Mouse (Mus musculus): Measurements from ENCODE around the gene Tnfaip1.
"Not testable (repeated sequence)": the region's sequence is repeated elsewhere in the genome, so short reads cannot be mapped to it uniquely, and the experiment has no call there.

The Tnfaip1 gene

DNA sequence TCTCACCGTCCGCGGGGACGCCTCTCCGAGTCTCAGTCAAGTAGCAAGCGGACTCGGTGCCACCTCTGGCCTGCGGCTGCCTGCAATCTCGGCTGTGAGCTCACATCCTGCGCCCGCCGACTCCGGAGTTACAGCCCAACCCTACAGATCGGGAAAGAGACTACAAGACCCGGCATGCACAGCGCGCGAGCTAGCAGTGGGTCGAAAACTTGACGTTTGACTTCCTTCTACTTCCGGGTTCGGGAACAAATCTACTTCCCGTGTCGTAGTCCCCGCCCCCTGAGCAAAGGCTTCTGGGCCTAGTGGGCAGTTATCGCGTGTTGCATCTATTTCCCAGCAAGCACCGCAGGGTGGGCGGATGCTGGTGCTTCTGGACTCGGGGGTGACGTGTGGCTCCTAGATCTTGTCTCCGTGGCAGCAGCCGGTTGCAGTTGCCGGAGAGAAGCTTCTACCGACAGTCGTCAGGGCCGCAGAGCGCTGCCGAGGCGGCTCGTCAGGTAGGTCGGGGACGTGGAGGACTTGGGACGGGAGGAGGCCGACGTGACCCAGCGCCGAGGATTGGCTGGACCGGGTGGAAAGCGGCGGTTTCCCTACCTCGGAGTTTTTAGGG, at the start of gene Tnfaip1, which contains the start of gene Ift20:
TSS of gene Tnfaip1 (minus strand) at position 253 of the 610 bp plus-strand sequence.
TSS of gene Ift20 (plus strand) at position 282 of the 610 bp plus-strand sequence.
- DNase-seq (ENCODE audit: low spot score): peak; percentile 98

DNA sequence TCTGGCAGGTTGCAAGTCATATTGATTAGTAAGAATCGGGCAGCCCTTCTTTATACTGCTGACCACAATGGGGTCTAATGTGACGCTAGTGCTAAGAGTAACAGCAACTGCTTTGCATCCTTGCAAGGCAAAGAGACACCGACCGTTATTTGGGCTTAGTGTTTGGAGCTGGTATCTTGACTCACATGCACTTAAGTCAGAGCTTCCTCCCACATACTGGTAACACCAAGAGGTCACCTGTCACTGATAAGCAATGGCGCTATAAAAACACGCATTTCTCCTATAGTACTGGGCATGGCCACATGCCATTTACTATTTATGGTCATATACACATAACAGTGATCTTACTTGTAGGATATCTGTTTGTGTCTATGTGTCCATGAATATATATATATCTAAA, 46.7 kb upstream of the Tnfaip1 start:
- DNase-seq (ENCODE audit: low spot score): no peak

DNA sequence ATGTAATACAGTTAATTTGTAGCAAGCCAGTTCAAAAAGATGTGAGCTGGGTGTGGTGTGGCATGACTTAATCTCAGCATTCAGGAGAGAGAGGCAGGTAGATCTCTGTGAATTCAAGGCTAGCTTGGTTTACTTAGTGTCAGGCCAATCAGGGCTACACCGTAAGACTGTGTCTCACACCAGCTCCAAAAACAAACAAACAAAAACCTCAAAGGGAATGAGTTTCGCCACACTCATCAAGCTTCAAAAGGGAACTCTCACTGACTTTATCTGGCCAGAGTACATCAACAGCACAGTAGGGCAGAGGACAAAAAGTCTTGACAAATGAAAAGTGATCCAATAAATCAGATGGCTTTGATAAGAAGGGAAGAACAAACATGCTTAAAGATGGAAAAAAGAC, 38.8 kb upstream of the Tnfaip1 start:
- DNase-seq (ENCODE audit: low spot score): no peak

DNA sequence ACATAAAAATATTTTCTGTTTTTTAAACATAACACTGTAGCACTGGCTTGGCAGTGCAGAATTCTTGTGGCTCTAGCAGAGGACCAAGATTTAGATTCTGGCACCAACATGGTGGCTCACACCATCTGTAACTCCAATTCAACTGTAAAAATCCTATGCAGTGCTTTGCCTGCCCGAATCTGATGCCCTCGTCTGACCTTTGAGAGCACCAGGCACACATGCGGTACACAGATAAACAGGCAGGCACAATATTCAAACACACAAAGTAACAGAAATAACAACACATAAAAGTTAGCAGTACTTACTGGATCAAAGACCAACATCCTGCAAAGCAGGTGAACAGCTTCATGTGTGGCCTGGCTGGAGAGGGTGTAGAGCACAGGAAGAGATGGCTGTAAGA, 38.4 kb upstream of the Tnfaip1 start:
- DNase-seq (ENCODE audit: low spot score): no peak

DNA sequence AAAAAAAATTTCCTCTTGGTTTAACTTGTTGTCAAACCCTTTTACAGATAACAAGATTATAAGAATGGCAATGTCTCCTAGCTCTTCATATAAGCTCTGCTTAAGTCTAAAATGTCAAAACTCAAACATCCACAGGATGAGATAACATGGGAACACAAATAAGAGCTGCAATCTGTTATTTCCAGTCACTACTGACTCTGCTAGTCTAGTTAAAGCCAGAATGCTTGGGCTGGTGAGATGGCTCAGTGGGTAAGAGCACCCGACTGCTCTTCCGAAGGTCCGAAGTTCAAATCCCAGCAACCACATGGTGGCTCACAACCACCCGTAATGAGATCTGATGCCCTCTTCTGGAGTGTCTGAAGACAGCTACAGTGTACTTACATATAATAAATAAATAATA, 37.9 kb upstream of the Tnfaip1 start:
- DNase-seq (ENCODE audit: low spot score): not testable (repeated sequence)

DNA sequence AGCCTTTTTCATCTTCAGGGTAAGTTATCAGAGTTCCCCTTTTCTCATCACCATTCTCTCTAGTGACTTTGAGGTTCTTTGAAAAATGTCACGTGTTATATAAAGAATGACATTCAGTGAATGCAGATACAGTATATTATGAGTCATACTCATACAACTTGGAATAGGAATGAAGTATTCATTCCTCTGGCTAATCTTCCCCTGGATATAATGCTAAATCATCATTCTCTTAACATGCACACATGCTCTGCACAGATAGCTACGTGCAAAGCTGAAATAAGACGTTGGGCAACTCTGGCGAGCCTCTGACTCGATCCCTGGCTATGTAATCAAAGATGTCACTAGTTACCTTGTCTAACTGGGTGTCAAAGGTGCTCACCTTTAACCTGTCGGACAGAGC, 35.7 kb upstream of the Tnfaip1 start:
- no peak for DNase-seq (ENCODE audit: low spot score)

DNA sequence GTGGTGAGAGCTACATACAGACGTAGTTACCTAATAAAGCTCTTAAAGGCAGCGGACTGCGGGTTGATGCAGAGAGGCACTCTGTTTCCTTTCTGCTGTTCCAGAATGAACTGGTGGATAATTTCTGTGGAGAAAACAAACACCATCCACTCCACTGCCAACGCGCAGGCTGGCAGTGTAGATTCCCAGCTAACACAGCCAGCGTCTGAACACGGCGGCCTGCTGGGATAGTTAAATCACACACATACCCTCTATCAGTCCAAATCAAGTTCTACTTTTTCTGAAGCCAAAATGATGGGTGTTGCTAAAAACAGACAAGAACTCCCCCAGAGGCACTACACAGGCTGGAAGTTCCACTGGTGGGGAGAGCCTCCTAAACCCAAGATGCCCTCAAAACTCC, 35.3 kb upstream of the Tnfaip1 start:
- no peak for DNase-seq (ENCODE audit: low spot score)

DNA sequence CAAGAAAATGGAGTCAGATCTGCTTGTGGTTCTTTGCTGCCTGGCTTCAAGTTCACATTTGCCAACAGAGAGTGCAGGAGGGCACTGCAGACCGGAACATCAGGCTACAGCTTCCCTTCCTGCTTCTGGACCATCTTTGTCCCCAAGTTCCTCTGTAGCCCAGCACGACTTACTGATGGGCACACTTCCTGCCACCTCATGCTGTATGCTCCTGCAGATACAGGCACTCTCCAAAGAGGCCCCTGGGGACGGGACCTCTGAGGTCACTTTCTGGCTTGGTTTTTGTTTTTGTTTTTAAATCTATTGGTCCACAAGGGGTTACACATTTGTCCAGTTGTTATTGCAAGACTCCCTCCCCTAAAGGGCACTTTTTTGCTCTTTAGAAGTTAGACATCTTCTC, 33.7 kb upstream of the Tnfaip1 start:
- no peak for DNase-seq (ENCODE audit: low spot score)

DNA sequence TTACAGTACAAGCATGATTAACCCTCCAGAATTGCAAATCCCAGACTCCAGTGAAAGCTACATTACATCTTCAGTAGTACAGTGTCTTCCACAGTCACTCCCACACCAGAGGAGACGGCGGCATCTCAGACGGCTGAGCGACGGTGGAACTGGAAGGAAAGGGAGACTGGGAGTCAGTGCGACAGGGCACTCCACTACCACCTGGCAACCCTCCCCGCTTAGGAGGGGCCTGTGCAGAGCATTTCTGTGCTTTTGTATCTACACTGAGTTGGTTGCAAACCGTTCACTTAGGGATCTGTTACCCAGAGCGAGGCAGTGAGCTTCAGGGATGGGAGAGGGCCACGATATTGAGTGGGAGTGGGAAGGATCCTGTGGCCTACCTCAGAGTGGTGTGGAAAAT, 32.7 kb upstream of the Tnfaip1 start:
- DNase-seq (ENCODE audit: low spot score): no peak

DNA sequence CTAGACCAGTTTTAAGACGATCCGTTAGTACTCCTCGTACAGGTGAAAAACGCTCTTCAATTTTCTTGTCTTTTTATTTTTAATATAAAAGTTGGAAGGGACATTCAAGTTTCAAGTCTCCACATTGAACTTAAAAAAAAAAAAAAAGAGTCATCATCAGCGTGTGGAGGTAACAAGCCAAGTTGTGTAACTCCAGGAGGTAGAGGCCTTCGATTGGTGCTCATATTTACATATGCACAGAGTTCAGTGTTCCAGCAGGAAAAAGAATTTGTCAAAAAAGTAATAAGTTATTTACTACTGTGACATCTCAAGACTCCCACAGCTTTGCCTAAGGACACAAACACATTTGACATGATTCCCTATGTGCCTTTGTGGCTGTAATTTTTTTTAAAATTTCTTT, 31.5 kb upstream of the Tnfaip1 start:
- no peak for DNase-seq (ENCODE audit: low spot score)

DNA sequence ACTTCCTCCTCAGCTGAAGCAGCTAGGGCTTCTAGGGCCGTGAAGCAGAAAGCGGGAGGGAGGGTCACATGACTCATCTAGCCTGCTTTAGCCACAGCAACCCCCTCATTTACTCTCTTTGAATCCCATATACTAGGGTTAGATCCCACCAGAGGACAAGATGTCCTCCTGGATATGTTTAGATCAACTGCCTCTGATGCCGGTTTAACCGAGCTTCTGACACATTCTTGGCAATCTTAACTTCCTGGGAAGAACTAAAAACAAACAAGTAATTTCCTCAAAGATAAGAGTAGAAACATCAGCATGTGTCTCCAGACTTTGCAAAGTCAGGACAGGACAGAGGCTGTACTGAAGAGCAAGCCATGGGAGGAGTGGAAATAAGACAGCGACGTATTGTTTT, 30.6 kb upstream of the Tnfaip1 start:
- no peak for DNase-seq (ENCODE audit: low spot score)

DNA sequence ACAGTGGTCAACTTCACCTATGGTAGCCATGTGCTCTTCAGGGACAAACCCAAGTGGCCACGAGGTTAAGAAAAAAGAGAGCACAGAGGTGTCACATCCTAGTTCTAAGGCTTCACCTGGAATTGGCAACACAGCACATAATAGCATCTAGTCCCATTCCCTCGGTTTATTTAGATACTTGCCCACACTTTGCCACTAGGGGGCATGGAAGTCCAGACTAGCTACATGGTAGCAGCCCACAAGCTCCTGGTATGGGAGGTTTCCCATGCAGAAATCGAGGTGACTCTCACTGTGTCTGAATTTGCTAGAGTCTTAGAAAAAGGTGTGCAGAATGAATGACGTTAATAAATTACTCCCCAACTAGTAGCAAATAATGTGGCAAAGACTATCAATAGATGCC, 24.3 kb upstream of the Tnfaip1 start:
- DNase-seq (ENCODE audit: low spot score): peak; percentile 76

DNA sequence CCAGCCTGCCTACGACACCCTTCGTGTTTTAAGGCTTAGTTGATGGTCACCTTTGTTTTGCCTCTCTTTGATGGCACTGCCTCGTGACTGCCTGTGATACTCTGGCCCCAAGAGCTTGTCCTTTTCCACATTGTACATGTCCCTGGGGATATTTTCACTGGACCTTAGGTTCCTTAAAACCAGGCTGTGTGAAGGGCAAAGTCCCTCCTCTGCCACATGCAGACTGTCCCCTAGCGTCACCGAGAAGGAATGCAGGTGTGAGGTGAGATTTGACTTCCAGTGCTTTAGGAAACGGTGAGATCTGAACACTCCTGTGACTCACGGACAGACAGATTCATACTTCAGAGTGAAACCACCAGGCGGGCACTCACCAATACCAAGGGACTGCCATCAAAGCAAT, 21.1 kb upstream of the Tnfaip1 start:
- DNase-seq (ENCODE audit: low spot score): no peak

DNA sequence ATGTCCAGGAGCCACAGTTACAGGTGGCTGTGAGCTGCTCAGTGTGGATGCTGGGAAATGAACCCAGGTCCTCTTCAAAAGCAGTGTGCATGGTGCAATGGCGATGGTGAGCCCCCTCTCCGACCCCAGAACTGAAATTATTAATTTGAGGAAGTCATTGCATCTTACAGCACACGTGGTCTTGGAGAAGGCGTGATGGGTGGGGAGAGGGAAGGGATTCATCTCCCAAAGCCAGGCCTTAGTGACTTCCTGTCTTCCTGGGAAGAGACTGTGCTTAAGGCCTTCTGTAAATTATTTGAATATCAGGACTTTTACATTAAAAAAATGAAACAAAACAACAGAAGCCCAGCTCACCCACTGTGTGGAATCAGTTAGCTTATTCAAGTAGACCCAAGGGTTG, 19.9 kb upstream of the Tnfaip1 start:
- no peak for DNase-seq (ENCODE audit: low spot score)

DNA sequence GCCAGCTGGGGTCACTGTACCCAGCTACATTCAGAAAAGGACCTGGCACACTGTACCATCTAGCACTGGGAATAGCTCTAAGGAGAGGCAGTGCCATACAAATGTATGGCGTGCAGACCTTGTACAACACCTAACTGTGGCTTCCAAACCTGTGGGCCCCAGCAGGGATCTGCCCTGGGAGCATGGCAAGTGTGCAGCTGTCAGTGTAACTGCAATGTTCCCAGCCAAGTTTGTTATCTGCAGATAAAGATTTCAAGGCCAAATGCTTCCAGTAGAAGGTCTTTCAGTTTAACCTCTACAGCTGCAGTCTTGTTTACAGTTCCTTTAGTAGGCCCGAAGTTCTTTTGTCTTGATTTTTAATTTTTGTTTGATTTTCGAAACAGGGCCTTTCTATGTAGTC, 19.5 kb upstream of the Tnfaip1 start:
- DNase-seq (ENCODE audit: low spot score): no peak

DNA sequence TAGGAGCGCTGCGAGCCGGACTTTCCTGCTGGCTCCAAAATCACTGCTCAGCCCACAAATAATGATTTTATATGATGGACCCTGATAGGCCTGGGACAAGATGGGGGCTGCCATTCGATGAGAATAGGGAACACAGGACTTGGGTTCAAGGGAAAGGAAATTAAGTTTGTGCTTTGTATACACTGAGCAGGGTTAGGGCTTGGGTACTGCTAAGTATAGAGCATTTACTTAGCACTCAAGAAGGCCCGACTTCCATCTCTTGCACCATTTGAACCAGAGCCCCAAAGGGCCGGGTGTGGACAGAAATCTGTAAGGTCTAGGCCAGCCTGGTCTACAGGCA, 14.9 kb upstream of the Tnfaip1 start:
- DNase-seq (ENCODE audit: low spot score): no peak

DNA sequence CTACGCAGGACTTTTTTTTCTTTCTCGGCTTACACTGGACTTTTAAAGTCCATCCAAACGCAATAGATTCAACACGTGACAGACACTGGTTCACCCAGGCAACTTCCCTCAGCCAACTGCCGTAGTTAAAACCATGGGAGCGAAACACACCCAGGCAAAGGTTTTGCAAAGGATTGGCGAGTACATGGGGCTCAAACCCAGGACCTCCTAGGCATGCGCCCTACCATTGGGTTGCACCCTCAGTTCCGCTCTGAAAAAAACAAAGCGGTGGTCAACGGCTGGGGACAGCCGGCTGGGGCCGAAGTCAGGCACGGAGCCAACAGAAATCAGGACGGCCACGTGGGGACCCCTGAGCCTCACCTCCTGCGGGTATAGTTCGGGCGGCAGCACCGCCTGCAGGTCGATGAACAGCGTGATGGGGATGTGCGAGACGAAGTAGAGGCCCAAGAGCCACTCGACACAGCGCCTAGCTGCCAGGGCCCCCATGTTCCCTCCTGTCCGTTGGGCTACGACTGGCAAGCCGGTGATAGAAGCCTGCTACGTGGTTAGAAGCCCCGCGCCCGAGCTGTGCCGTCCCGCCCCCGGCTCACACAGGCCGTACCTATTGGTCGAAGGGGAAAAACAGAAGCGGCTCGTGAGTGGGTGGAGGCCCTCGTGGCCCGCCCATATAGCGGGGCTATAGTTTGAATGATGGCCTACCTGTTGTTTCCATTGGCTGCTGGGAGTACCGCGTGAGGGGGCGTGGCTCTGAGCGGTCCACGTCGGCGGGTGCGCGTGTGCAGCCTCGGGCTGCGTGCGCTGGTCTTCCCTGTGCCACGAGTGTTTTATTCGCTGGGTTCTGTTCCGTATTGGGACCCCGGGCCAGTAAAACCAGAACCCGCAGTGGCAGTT, 14.3 kb upstream of the Tnfaip1 start, which contains the start of gene Tmem97:
TSS of gene Tmem97 (minus strand) at position 610 of the 891 bp plus-strand sequence.
- DNase-seq (ENCODE audit: low spot score): peak; percentile 96

DNA sequence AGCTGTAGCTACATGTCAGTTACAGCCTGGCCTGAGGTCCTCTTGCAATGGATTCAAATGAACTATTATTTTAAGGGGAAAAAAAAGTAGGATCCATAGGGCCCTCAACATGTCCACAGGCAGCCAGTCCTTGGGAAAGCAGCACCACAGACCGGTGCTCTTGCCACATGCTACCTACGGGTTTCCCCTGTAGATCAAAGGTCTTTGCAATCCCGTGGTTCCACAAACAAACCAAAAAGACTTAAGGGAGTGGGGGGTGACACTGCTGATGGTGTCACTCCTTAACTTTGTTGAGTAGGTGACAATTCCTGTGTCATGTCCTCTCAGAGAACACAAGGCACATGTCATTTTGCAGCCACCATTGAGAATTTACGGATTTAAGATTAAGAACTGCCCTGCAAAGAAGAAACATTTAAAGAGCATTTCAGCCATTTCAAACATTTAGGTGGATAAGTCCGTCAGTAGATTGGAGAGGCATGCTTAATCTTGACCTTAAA, 13.4 kb upstream of the Tnfaip1 start:
- DNase-seq (ENCODE audit: low spot score): no peak

DNA sequence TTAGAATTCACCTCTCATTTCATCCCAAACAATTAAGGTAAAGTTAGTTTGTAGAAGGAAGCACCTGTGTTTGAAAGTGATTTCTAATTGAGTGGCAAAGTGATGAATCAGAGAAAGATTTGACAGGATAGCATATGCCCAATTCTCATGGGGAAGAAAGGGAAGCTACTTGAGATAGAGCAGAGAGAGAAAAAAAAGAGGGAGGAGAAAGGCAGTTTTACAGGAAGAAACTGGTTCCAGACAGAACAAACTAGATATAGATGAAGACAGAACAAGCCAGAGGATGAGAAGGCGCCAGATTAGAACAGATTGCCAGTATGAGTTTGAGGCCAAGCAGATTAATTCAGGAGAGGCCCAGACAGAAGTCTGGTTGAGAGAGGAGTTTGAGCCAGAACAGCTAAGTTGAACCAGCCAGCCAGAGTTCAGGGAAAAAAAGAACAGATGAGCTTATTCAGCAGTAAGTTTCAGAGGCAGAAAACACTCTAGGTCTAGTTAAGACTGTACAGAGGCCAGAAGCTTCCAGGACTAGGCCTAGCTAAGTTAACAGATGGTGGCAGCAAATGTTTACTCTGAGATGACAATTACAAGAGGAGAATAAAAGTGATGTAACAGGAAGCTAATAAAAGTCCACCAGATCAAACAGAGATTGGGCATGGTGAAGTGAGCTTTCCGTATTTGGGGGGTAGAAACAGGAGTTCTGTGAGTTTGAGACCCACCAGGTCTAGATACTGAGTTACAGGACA, 11.8 kb upstream of the Tnfaip1 start:
- no peak for DNase-seq (ENCODE audit: low spot score)

DNA sequence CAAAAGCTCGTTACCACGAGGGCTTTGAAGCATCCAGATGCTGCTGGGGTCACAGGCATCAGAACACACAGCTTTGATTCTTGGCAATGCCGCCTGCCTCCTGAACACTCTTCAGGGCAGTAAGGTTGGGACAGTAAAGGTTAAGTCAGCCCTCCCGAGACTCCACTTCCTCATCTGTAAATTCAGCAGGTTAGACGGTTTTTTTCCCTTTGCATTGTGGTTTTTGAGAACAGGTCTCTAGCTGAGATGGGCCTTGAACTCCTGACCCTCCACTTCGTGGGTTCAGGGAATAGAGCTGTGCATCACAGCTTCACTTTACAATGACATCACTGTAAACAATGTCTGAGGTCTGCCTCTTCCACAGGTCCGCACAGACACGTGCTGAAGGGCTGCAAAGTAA, 9.0 kb upstream of the Tnfaip1 start:
- DNase-seq (ENCODE audit: low spot score): no peak

DNA sequence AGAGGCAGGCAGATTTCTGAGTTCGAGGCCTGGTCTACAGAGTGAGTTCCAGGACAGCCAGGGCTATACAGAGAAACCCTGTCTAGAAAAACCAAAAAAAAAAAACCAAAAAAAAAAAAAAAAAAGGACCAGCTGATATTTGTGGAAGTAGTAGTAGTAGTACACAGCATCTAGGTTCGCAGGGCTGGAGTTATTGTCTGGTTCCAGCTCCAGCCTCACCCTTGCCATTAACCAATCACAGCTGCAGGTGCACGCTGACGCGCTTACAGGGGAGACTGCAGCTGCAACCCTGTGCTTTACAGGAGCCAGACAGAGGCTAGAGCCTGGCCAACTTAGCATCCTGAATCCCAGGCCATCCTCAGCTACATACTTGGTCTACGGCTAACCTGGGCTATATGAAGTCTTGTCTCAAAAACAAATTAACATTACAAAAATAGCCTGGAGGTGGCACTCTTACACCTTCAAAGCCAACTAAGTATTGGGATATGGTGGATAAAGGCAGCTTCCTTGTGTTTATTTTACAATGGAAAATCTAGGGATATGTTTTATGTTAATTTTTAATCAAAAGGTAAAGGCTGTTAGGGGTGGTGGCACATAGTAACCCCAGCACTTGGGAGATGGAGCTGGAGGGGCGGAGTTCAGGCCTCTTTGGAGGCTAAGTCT, 8.4 kb upstream of the Tnfaip1 start:
- peak; percentile 34 for DNase-seq (ENCODE audit: low spot score)

DNA sequence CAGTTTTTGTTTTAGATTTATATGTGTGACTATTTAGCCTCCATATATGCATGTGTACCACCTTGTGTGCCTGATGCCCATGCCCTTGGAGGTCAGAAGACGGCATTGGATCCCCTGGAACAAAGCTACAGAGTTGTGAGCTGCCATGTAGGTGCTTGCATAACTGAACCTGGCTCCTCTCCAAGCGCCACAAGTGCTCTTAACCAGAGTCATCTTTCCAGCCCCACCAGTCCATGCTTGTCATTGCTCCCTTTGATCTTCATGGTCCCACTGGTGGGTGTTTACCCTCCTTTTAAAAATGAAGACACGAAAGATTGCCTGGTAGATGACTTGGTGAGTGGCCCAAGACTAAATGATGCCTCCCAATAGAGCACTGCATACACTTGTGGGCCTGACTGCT, 4.2 kb upstream of the Tnfaip1 start:
- DNase-seq (ENCODE audit: low spot score): no peak
